Mouse (Mus musculus) kidney, embryonic 15.5 days (tissue): ENCODE results near the gene Treh. TPM values are rescaled to one million over a fixed set of nuclear protein-coding genes. Genes with fewer than 3 reads are reported as not detected.

Source experiments
- ATAC-seq: fragments of 200-750 bp; cut with Nextera tagmentation; replicated peaks from 2 replicates; pipeline ENCODE4 v1.8.0; 2017; ENCODE audit warnings: moderate TSS enrichment; ENCODE audit not compliant: low FRiP score
- H3K27ac ChIP-seq: fragments of 300-500 bp; sonication (generic); 2 replicates; pipeline ENCODE4 v1.5.1; 2015; ENCODE audit warnings: mild to moderate bottlenecking, inconsistent platforms
- H3K27me3 ChIP-seq: fragments of 300-500 bp; sonication (generic); 2 replicates; pipeline ENCODE4 v1.6.1; 2015; ENCODE audit warnings: inconsistent platforms
- H3K36me3 ChIP-seq: fragments of 300-500 bp; sonication (generic); 2 replicates; pipeline ENCODE4 v1.6.1; 2015; ENCODE audit warnings: inconsistent platforms
- H3K4me1 ChIP-seq: fragments of 300-500 bp; sonication (generic); 2 replicates; pipeline ENCODE4 v1.6.1; 2015; ENCODE audit warnings: inconsistent platforms
- H3K4me2 ChIP-seq: fragments of 300-500 bp; sonication (generic); 2 replicates; pipeline ENCODE4 v1.6.1; 2015; ENCODE audit warnings: moderate library complexity, mild to moderate bottlenecking, inconsistent platforms
- H3K4me3 ChIP-seq: fragments of 300-500 bp; sonication (generic); replicated peaks from 2 replicates; pipeline ENCODE4 v1.5.1; 2015; ENCODE audit warnings: mild to moderate bottlenecking, inconsistent platforms
- H3K9ac ChIP-seq: fragments of 300-500 bp; sonication (generic); 2 replicates; pipeline ENCODE4 v1.6.1; 2015; ENCODE audit warnings: mild to moderate bottlenecking, inconsistent platforms
- H3K9me3 ChIP-seq: fragments of 300-500 bp; sonication (generic); replicated peaks from 2 replicates; pipeline ENCODE4 v1.6.1; 2016; ENCODE audit warnings: inconsistent platforms
- WGBS: fragments of 180-500 bp; shearing (Covaris S2); methylation state at CpG from one replicate; pipeline ENCODE4 v1.1.7; 2015; ENCODE audit warnings: mixed read lengths; 5-methylcytosine and 5-hydroxymethylcytosine counted together
- polyA plus RNA-seq: library from polyadenylated mRNA; unstranded; fragments of >200 nt; fragmentation: Nextera tagmentation; extraction: Ambion mirVana; gene quantifications from 2 replicates; pipeline ENCODE4 v1.2.1, GENCODE M21; 2015

The Treh gene
- polyA plus RNA-seq, 1 experiment from 2014 or later: 0.22 TPM

GRCm38 (mm10) chr9:44683046-44683445, 10.0 kb downstream of the Treh start:
- Histone ChIP-seq H3K4me2 (no peak overlapping the region), H3K9me3 (no peaks in the 10 kb centered on the region), H3K27ac (no peak overlapping the region), H3K9ac (no peak overlapping the region), H3K4me1 (peaks cover 23% of the 10 kb centered on the region), H3K27me3 (no peaks in the 10 kb centered on the region), H3K36me3 (peaks cover 17% of the 10 kb centered on the region), H3K4me3 (no peak overlapping the region)
- no peak for ATAC-seq
- 89% methylated on average over 8 of the region's 8 CpGs for WGBS

GRCm38 (mm10) chr9:44685346-44686330, 12.6 kb downstream of the Treh start:
- WGBS: 13% methylated on average over 14 of the region's 14 CpGs
- Histone ChIP-seq H3K4me1 (peaks cover 29% of the 10 kb centered on the region), H3K9ac (no peak overlapping the region), H3K4me3 (no peak overlapping the region), H3K27ac (peak overlapping the region; percentile 89), H3K36me3 (peaks cover 36% of the 10 kb centered on the region), H3K27me3 (no peaks in the 10 kb centered on the region), H3K9me3 (no peaks in the 10 kb centered on the region), H3K4me2 (peak overlapping the region; percentile 38)
- peak; percentile 76 for ATAC-seq

GRCm38 (mm10) chr9:44686638-44687037, 13.6 kb downstream of the Treh start:
- peak overlapping the region; percentile 89 for H3K27ac ChIP-seq
- H3K36me3 ChIP-seq: peaks cover 44% of the 10 kb centered on the region
- no peak overlapping the region for H3K9ac ChIP-seq
- ATAC-seq: no peak
- no peak overlapping the region for H3K4me3 ChIP-seq
- no peaks in the 10 kb centered on the region for H3K27me3 ChIP-seq
- H3K4me1 ChIP-seq: peaks cover 39% of the 10 kb centered on the region
- no peaks in the 10 kb centered on the region for H3K9me3 ChIP-seq
- WGBS: 58% methylated on average over 5 of the region's 5 CpGs
- H3K4me2 ChIP-seq: no peak overlapping the region

GRCm38 (mm10) chr9:44688013-44688412, 15.0 kb downstream of the Treh start:
- Histone ChIP-seq H3K9me3 (no peaks in the 10 kb centered on the region), H3K4me2 (no peak overlapping the region), H3K9ac (no peak overlapping the region), H3K27me3 (no peaks in the 10 kb centered on the region), H3K4me1 (peaks cover 41% of the 10 kb centered on the region), H3K36me3 (peaks cover 58% of the 10 kb centered on the region), H3K27ac (no peak overlapping the region), H3K4me3 (no peak overlapping the region)
- 65% methylated on average over 9 of the region's 9 CpGs for WGBS
- no peak for ATAC-seq

GRCm38 (mm10) chr9:44690641-44691040, 17.6 kb downstream of the Treh start:
- ATAC-seq: no peak
- Histone ChIP-seq H3K9me3 (no peaks in the 10 kb centered on the region), H3K4me1 (peaks cover 32% of the 10 kb centered on the region), H3K27ac (peak overlapping the region; percentile 66; the same call in 1 of the 2 replicates), H3K36me3 (peaks cover 84% of the 10 kb centered on the region), H3K9ac (no peak overlapping the region), H3K27me3 (no peaks in the 10 kb centered on the region), H3K4me2 (no peak overlapping the region), H3K4me3 (no peak overlapping the region)
- whole genome bisulfite sequencing: 38% methylated on average over 7 of the region's 7 CpGs

- ATAC-seq: 0 out of 2 replicates have a peak, but pooled peaks have one; percentile 43
Measured at GRCm38 (mm10) chr9:44691671-44692520, 18.9 kb downstream of the Treh start.

GRCm38 (mm10) chr9:44693071-44693470, 20.0 kb downstream of the Treh start:
- Histone ChIP-seq H3K4me1 (peaks cover 18% of the 10 kb centered on the region), H3K36me3 (peaks cover 91% of the 10 kb centered on the region), H3K27ac (no peak overlapping the region), H3K4me3 (no peak overlapping the region), H3K9ac (no peak overlapping the region), H3K27me3 (no peaks in the 10 kb centered on the region), H3K4me2 (no peak overlapping the region), H3K9me3 (no peaks in the 10 kb centered on the region)
- 89% methylated on average over 11 of the region's 11 CpGs for WGBS
- no peak for ATAC-seq

More at GRCm38 (mm10) chr9:44691671-44692520, 18.9 kb downstream of the Treh start:
- no peak overlapping the region for H3K9ac ChIP-seq
- no peaks in the 10 kb centered on the region for H3K27me3 ChIP-seq
- H3K27ac ChIP-seq: peak overlapping the region; percentile 66
- peaks cover 20% of the 10 kb centered on the region for H3K4me1 ChIP-seq
- 62% methylated on average over 21 of the region's 21 CpGs for WGBS
- H3K36me3 ChIP-seq: peaks cover 91% of the 10 kb centered on the region
- H3K9me3 ChIP-seq: no peaks in the 10 kb centered on the region
- H3K4me3 ChIP-seq: no peak overlapping the region
- H3K4me2 ChIP-seq: no peak overlapping the region

GRCm38 (mm10) chr9:44697866-44698265, 24.8 kb downstream of the Treh start:
- Histone ChIP-seq H3K27ac (no peak overlapping the region), H3K36me3 (peaks cover 99% of the 10 kb centered on the region), H3K9ac (no peak overlapping the region), H3K4me2 (no peak overlapping the region), H3K4me3 (no peak overlapping the region), H3K9me3 (no peaks in the 10 kb centered on the region), H3K27me3 (no peaks in the 10 kb centered on the region), H3K4me1 (peaks cover 10% of the 10 kb centered on the region; the same call in 1 of the 2 replicates)
- no peak for ATAC-seq
- WGBS: 92% methylated on average over 16 of the region's 16 CpGs

GRCm38 (mm10) chr9:44699196-44699595, 26.2 kb downstream of the Treh start:
- no peaks in the 10 kb centered on the region for H3K9me3 ChIP-seq
- no peaks in the 10 kb centered on the region for H3K27me3 ChIP-seq
- no peak overlapping the region for H3K9ac ChIP-seq
- ATAC-seq: no peak
- peaks cover 98% of the 10 kb centered on the region for H3K36me3 ChIP-seq
- no peak overlapping the region for H3K4me2 ChIP-seq
- H3K4me3 ChIP-seq: no peak overlapping the region
- WGBS: 91% methylated on average over 10 of the region's 10 CpGs
- no peak overlapping the region for H3K27ac ChIP-seq
- peaks cover 12% of the 10 kb centered on the region; the same call in 1 of the 2 replicates for H3K4me1 ChIP-seq

GRCm38 (mm10) chr9:44699730-44700129, 26.7 kb downstream of the Treh start:
- Histone ChIP-seq H3K4me1 (peaks cover 13% of the 10 kb centered on the region; the same call in 1 of the 2 replicates), H3K4me3 (no peak overlapping the region), H3K27ac (no peak overlapping the region), H3K9me3 (no peaks in the 10 kb centered on the region), H3K4me2 (no peak overlapping the region), H3K27me3 (no peaks in the 10 kb centered on the region), H3K9ac (no peak overlapping the region), H3K36me3 (peaks cover 98% of the 10 kb centered on the region)
- ATAC-seq: no peak
- 69% methylated on average over 5 of the region's 5 CpGs for WGBS

GRCm38 (mm10) chr9:44707749-44708428, 34.9 kb downstream of the Treh start:
- ATAC-seq: peak; percentile 29; the same call in 1 of the 2 replicates
- 18% methylated on average over 28 of the region's 28 CpGs for WGBS

More at GRCm38 (mm10) chr9:44707749-44708428, 34.9 kb downstream of the Treh start:
- Histone ChIP-seq H3K27me3 (no peaks in the 10 kb centered on the region), H3K4me1 (peaks cover 28% of the 10 kb centered on the region), H3K4me2 (peak overlapping the region; percentile 91), H3K9me3 (no peaks in the 10 kb centered on the region), H3K9ac (peak overlapping the region; percentile 50), H3K4me3 (peak overlapping the region; percentile 48), H3K36me3 (peaks cover 86% of the 10 kb centered on the region), H3K27ac (peak overlapping the region; percentile 64)
